Mouse (Mus musculus): ENCODE measurements at regions not wholly inside any gene's neighbourhood (a gene's known extent, or its start where the extent isn't known, plus 50 kb on each side); places are given as distances from the start of the nearest gene placed in this dataset.

DNA sequence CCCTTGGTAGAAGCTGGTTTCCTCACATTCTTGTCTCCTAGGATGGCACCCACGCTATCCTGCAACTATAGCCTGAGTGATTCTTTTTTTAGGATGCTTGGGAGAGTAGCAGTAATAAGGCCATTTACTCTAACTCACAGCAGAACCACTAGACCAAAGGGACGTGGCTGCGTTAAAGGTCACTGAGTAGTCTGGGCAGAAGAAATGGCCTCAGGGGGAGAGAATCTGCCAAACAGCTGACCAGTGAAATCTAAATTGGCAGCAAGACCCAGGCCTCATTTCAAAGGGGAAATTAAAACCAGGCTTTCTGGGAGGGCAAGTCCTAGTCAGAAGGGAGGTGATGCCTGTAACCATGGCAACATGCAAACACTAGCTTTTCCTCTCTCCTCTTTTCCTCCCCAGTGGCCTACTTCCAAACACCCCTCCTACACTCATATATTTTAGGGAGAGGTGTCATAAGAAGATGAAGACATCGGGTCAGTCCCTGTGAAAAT is 267.5 kb downstream of the Nuak1 start:
- Histone ChIP-seq H3K27me3 (replicated peaks; ENCODE audit: control insufficient read depth, insufficient read depth, low read length) (no peaks in the 10 kb centered on the region), H3K4me1 (replicated peaks; ENCODE audit: control insufficient read depth, insufficient read depth, low read length) (no peaks in the 10 kb centered on the region; the same call in 1 of the 2 replicates), H3K9me3 (ENCODE audit: control insufficient read depth, low read length) (no peaks in the 10 kb centered on the region), H3K9ac (ENCODE audit: low read length) (no peak overlapping the region), H3K4me3 (ENCODE audit: low read depth, low read length) (no peak overlapping the region), H3K4me2 (ENCODE audit: low read length) (no peak overlapping the region), H3K36me3 (ENCODE audit: control insufficient read depth, insufficient read depth, low read length) (no peaks in the 10 kb centered on the region), H3K27ac (ENCODE audit: low read depth) (no peak overlapping the region)
- ATAC-seq (replicated peaks; ENCODE audit: low FRiP score, low TSS enrichment, low read depth): no peak
- no peak for DNase-seq (ENCODE audit: low spot score)
- 73% methylated on average over 4 of the region's 4 CpGs for WGBS

DNA sequence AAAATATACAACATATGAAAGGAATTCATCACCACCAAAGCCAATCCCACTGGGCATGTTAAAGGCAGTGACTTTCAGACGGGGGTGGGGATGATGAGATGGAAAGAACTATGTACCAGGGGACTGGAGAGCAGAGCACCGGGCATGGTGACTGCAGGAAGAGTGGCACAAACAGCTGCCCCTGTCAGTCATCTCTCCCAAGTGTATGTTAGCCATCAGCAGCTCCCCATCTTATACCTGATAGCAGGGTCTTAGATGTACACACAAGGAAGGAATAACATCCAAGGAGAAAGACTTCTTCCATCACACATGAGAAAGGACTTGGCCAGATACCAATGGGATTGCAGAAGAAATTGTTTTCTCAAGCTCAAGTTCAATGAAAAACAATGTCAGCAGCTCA is 257.2 kb downstream of the Nuak1 start:
- no peaks in the 10 kb centered on the region for H3K27me3 ChIP-seq (replicated peaks; ENCODE audit: control insufficient read depth, insufficient read depth, low read length)
- no peak overlapping the region for H3K9ac ChIP-seq (ENCODE audit: low read length)
- H3K36me3 ChIP-seq (ENCODE audit: control insufficient read depth, insufficient read depth, low read length): no peaks in the 10 kb centered on the region
- H3K27ac ChIP-seq (ENCODE audit: low read depth): no peak overlapping the region
- ATAC-seq (replicated peaks; ENCODE audit: low FRiP score, low TSS enrichment, low read depth) (no peak), DNase-seq (ENCODE audit: low spot score) (no peak)
- H3K4me2 ChIP-seq (ENCODE audit: low read length): no peak overlapping the region
- no peaks in the 10 kb centered on the region for H3K9me3 ChIP-seq (ENCODE audit: control insufficient read depth, low read length)
- whole genome bisulfite sequencing: 79% methylated on average over 2 of the region's 2 CpGs
- no peak overlapping the region for H3K4me3 ChIP-seq (ENCODE audit: low read depth, low read length)
- H3K4me1 ChIP-seq (replicated peaks; ENCODE audit: control insufficient read depth, insufficient read depth, low read length): no peaks in the 10 kb centered on the region

DNA sequence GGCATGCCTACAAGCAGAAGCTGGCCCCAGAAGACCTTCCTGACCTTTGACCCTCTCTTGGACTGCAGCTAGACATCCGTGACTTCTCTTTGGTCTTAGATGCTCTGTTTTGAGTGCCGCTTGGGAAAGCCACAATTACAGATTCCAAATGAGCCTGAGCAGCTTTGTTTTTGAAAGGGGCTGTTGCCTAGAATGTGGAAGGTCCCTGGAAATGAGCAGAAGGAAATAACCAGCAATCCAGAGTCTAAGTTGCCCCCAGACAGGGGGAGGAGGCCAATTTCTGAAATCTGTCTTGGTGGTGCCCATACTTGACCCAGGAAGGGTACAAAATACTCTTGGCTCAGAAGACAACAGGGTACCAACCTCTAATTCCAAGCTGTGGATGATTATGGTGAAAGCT is 253.9 kb downstream of the Nuak1 start:
- 43% methylated on average over 2 of the region's 2 CpGs for WGBS
- Histone ChIP-seq H3K36me3 (ENCODE audit: control insufficient read depth, insufficient read depth, low read length) (no peaks in the 10 kb centered on the region), H3K4me1 (replicated peaks; ENCODE audit: control insufficient read depth, insufficient read depth, low read length) (no peaks in the 10 kb centered on the region), H3K4me3 (ENCODE audit: low read depth, low read length) (no peak overlapping the region), H3K27me3 (replicated peaks; ENCODE audit: control insufficient read depth, insufficient read depth, low read length) (no peaks in the 10 kb centered on the region), H3K27ac (ENCODE audit: low read depth) (no peak overlapping the region), H3K4me2 (ENCODE audit: low read length) (no peak overlapping the region), H3K9me3 (ENCODE audit: control insufficient read depth, low read length) (no peaks in the 10 kb centered on the region), H3K9ac (ENCODE audit: low read length) (no peak overlapping the region)
- ATAC-seq (replicated peaks; ENCODE audit: low FRiP score, low TSS enrichment, low read depth) (no peak), DNase-seq (ENCODE audit: low spot score) (no peak)

DNA sequence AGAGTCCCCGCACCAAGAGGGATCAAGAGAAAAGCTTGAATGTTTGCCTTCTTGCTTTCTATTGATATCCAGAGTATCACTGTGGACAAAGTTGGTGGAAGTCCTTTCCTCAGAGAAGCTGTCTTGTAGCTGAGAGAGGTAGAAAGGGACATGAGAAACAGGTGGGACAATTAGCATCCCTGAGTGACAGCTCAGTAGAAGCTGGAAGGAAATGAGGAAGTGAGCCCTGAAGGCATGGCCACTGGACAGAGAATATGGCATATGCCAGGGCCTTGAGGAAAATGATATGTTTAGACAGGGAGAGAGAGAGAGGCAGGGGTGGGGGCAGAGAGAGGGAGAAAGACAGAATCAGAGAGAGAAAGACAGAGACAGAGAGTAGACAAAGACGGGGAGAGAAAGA is 241.4 kb downstream of the Nuak1 start:
- Histone ChIP-seq H3K36me3 (ENCODE audit: control insufficient read depth, insufficient read depth, low read length) (no peaks in the 10 kb centered on the region), H3K27ac (ENCODE audit: low read depth) (no peak overlapping the region), H3K4me3 (ENCODE audit: low read depth, low read length) (no peak overlapping the region), H3K9ac (ENCODE audit: low read length) (no peak overlapping the region), H3K9me3 (ENCODE audit: control insufficient read depth, low read length) (no peaks in the 10 kb centered on the region), H3K4me1 (replicated peaks; ENCODE audit: control insufficient read depth, insufficient read depth, low read length) (no peaks in the 10 kb centered on the region), H3K4me2 (ENCODE audit: low read length) (no peak overlapping the region), H3K27me3 (replicated peaks; ENCODE audit: control insufficient read depth, insufficient read depth, low read length) (no peaks in the 10 kb centered on the region)
- 77% methylated on average over 2 of the region's 2 CpGs for WGBS
- DNase-seq (ENCODE audit: low spot score) (no peak), ATAC-seq (replicated peaks; ENCODE audit: low FRiP score, low TSS enrichment, low read depth) (no peak)

DNA sequence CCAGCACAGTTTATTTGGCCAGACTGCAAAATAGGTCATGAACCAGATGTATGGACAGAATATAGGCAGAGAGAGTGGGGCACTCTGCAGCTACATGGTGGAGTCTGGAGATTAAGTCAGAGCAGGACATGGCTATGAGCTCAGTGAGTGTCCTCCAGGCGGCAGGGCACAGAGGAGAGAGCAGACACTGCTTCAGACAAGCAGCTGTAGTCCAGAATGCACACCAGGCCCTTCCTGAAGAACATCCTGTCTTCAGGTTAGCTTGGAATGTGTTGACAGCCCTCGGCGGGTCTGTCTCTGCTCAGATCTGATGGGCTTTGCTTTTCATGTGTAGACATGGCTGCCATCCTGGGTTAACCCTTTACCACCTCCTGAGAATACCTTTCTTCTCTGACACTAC is 238.6 kb downstream of the Nuak1 start:
- Histone ChIP-seq H3K9me3 (ENCODE audit: control insufficient read depth, low read length) (no peaks in the 10 kb centered on the region), H3K4me3 (ENCODE audit: low read depth, low read length) (no peak overlapping the region), H3K9ac (ENCODE audit: low read length) (no peak overlapping the region), H3K36me3 (ENCODE audit: control insufficient read depth, insufficient read depth, low read length) (no peaks in the 10 kb centered on the region), H3K27ac (ENCODE audit: low read depth) (no peak overlapping the region), H3K4me2 (ENCODE audit: low read length) (no peak overlapping the region), H3K27me3 (replicated peaks; ENCODE audit: control insufficient read depth, insufficient read depth, low read length) (no peaks in the 10 kb centered on the region), H3K4me1 (replicated peaks; ENCODE audit: control insufficient read depth, insufficient read depth, low read length) (no peaks in the 10 kb centered on the region)
- no peak for ATAC-seq (replicated peaks; ENCODE audit: low FRiP score, low TSS enrichment, low read depth)
- WGBS: 25% methylated on average over 3 of the region's 3 CpGs
- DNase-seq (ENCODE audit: low spot score): no peak

DNA sequence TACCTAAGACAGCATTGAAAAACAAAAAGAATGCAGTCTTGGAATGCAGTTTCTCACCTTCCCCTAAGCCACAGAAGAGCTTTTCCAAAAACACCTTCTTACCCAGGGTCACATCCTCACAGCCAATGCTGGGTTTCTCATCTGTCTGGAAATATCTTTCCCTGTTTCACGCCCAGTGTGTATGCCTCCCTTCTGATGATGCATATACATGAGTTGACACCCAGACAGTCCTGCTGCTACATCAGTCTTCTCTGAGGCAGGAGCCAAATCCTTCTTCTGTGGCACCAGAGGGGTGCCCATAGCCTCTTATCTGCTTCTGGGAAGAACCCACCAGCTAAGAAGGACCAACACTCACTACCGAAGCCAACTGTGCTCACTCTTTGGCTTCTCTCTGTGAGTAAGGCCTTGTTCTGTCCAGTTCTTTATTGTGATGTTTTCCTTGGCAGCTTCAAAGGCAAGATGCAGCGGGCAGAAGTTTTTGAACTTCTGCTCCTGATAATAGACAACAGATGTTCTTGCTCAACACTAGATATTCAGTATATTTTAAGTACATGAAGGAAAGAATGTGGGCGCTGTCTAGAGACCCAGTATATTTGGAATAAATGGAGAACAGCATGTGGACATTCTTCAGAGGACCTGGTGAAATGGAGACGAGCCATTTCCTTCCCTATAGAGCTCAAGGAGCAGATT is 228.2 kb downstream of the Nuak1 start:
- DNase-seq (ENCODE audit: low spot score) (no peak), ATAC-seq (replicated peaks; ENCODE audit: low FRiP score, low TSS enrichment, low read depth) (no peak)
- Histone ChIP-seq H3K4me1 (replicated peaks; ENCODE audit: control insufficient read depth, insufficient read depth, low read length) (no peaks in the 10 kb centered on the region), H3K9me3 (ENCODE audit: control insufficient read depth, low read length) (peaks cover 3% of the 10 kb centered on the region; the same call in 1 of the 2 replicates), H3K4me3 (ENCODE audit: low read depth, low read length) (no peak overlapping the region), H3K27me3 (replicated peaks; ENCODE audit: control insufficient read depth, insufficient read depth, low read length) (no peaks in the 10 kb centered on the region), H3K9ac (ENCODE audit: low read length) (no peak overlapping the region), H3K36me3 (ENCODE audit: control insufficient read depth, insufficient read depth, low read length) (no peaks in the 10 kb centered on the region), H3K4me2 (ENCODE audit: low read length) (no peak overlapping the region), H3K27ac (ENCODE audit: low read depth) (no peak overlapping the region)
- 73% methylated on average over 5 of the region's 5 CpGs for WGBS

DNA sequence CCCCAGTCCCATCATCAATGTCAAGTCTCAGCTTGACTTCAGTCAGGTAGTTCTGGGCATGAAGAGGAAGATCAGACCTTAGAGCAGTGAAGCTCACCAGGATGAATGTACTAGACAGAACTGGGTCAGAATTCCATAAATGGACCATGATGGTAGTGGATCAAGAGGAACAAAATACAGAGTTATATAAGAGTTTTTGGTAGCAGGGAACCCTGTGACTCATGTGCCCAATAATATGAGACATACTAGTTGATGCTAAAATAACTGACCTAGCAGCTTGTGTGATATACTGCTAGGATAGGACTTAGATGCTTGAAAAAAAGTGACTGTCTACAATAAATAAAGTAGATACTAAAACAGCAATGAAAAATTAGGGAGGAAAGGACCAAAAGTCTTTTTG is 225.6 kb downstream of the Nuak1 start:
- no peak overlapping the region for H3K4me2 ChIP-seq (ENCODE audit: low read length)
- no peak overlapping the region for H3K9ac ChIP-seq (ENCODE audit: low read length)
- no peak overlapping the region for H3K27ac ChIP-seq (ENCODE audit: low read depth)
- H3K9me3 ChIP-seq (ENCODE audit: control insufficient read depth, low read length): no peaks in the 10 kb centered on the region
- DNase-seq (ENCODE audit: low spot score): no peak
- no peak for ATAC-seq (replicated peaks; ENCODE audit: low FRiP score, low TSS enrichment, low read depth)
- no peak overlapping the region for H3K4me3 ChIP-seq (ENCODE audit: low read depth, low read length)
- no peaks in the 10 kb centered on the region for H3K4me1 ChIP-seq (replicated peaks; ENCODE audit: control insufficient read depth, insufficient read depth, low read length)
- no peaks in the 10 kb centered on the region for H3K36me3 ChIP-seq (ENCODE audit: control insufficient read depth, insufficient read depth, low read length)
- no peaks in the 10 kb centered on the region for H3K27me3 ChIP-seq (replicated peaks; ENCODE audit: control insufficient read depth, insufficient read depth, low read length)

DNA sequence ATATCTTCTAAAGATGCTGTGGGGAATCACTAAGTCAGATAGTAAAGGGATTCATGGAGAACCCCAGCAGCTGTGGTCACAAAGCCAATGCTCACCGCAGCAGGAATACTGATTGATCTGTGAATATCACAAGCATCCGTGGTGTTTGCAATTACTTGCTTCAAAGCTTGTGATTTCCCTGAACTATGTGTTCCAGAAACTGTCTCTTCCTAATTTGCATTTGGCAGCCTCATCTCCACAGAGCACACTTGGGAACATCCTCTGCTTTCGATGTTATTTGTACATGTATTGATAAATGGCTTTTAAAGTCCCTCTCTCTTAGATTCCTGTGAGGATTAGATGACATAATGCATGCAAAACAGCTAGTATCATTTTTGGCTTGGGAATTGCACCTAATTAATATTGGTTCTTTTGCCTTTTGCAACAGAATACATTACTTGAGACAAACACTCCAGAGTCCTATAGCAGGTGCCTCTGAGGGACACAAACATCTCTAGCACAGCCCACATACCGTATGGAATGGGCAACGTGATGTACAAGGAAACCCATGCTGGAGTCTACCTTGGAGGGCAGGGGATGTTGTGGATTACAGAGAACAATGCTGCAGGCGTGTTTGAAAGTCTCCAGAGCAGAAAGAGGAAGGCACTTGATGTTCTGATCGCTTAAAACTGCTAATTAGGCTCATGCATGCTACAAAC is 211.0 kb downstream of the Nuak1 start:
- DNase-seq (ENCODE audit: low spot score) (no peak), ATAC-seq (replicated peaks; ENCODE audit: low FRiP score, low TSS enrichment, low read depth) (no peak)
- H3K27ac ChIP-seq (ENCODE audit: low read depth): no peak overlapping the region
- no peak overlapping the region for H3K4me2 ChIP-seq (ENCODE audit: low read length)
- no peak overlapping the region for H3K4me3 ChIP-seq (ENCODE audit: low read depth, low read length)
- no peaks in the 10 kb centered on the region for H3K4me1 ChIP-seq (replicated peaks; ENCODE audit: control insufficient read depth, insufficient read depth, low read length)
- H3K9me3 ChIP-seq (ENCODE audit: control insufficient read depth, low read length): no peaks in the 10 kb centered on the region
- H3K27me3 ChIP-seq (replicated peaks; ENCODE audit: control insufficient read depth, insufficient read depth, low read length): no peaks in the 10 kb centered on the region
- no peaks in the 10 kb centered on the region for H3K36me3 ChIP-seq (ENCODE audit: control insufficient read depth, insufficient read depth, low read length)
- no peak overlapping the region for H3K9ac ChIP-seq (ENCODE audit: low read length)
- WGBS: 82% methylated on average over 7 of the region's 7 CpGs

All from intestine, embryonic 14.5 days (tissue).